Mouse (Mus musculus) T-helper 1 cell (primary cell): ENCODE measurements around the gene Ddx28.

Experiments
- in situ Hi-C: fragments of 300-600 bp; cut with MboI, MseI; formaldehyde crosslinking; loops from one replicate; pipeline ENCODE4 v1.15.1; 2025; ENCODE audit warnings: high pct_unique_total_duplicates

The Ddx28 gene

GRCm38 (mm10) chr8:105966692-105967311, 44.9 kb downstream of the Ddx28 start:
- in situ Hi-C loops: no loop called here

- in situ Hi-C loops: no loop called here
These were observed 45.8 kb downstream of the Ddx28 start, which contains the start of gene Slc12a4 for GRCm38 (mm10) chr8:105965905-105966341. Gene Slc12a4 (minus strand): TSS chr8:105966097.

- in situ Hi-C loops: no loop called here
These were observed 46.3 kb downstream of the Ddx28 start for GRCm38 (mm10) chr8:105965266-105965904.

GRCm38 (mm10) chr8:105964506-105965265, 47.0 kb downstream of the Ddx28 start:
- in situ Hi-C loops: no loop called here

DNA sequence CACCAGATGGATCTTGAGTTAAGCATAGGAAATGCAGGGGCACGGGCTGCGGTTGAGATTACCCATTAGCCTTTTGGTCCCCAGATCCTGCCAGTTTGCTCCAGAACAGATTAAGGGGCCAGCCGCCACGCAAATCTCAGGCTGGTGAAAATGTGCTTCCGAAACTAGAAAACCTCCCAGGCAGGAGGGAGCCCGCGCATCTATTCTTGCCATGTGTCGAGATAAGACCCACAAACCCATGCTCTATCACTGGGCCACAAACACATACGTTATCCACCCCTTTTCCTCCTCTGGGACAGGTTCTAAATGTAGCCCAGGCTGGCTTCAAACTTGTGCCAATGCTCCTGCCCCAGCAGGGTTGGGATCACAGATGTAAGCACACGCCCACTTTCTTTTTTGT, 50.1 kb downstream of the Ddx28 start:
- in situ Hi-C loops: no loop called here

GRCm38 (mm10) chr8:105961101-105961500, 50.6 kb downstream of the Ddx28 start:
- in situ Hi-C loops: no loop called here
